In the genomic region with DNA sequence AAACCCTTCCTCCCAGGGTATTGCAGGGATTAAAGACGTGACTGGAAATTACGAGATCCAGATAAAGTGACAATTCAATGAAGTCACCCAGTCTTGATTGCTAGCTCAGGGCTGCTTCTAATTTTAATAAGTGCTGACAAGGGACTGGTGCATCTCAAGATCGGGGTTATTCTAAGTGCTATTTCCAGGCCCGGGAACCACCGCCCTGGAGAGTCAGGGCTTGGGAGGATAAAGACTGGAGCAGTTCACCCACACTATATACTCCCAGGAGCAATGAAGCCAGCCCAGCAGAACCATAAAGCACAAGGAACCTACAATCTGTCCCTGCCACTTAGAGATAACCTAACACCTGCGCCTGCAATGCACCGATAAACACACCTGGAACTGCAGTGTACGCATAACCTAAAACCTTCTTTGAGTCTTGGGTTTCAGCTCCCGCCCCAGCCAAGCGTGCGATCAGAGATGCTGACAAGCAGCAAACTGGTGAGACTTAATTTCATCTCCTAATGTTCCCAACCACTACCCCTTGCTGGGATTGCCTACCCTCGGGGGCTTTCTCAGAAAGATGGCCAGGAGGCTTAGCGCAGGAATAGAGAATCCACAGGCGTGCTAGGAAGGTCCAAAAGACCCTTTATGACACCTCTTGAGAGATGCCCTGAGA, we compare ENCODE assay signal across 13 mouse cellular contexts.
"Had no signal": no experiment of that assay in that cellular context is flagged by ENCODE, and none has a peak within 500 bp of the region (broad histone marks: within the 10 kb centered on the region; RNA-seq: fewer than 3 reads in every experiment).

No protein-coding gene starts in this region.

- DNase-seq: lung, adult 2 months; lung, postnatal 36 days; right cerebral cortex, postnatal 14 days; thymus, postnatal 4 days had no signal

- H3K9ac ChIP-seq: liver, embryonic 15.5 days; midbrain, embryonic 13.5 days; neural tube, embryonic 13.5 days; stomach, embryonic 15.5 days had no signal

- H3K27me3 ChIP-seq: liver, embryonic 15.5 days; midbrain, embryonic 13.5 days; neural tube, embryonic 13.5 days; stomach, embryonic 15.5 days had no signal

- H3K27ac ChIP-seq: kidney, postnatal 0 days; left cerebral cortex, adult 2 months; limb, embryonic 10.5 days; liver, embryonic 15.5 days; midbrain, embryonic 13.5 days; neural tube, embryonic 13.5 days; stomach, embryonic 15.5 days had no signal

- H3K4me1 ChIP-seq: liver, embryonic 15.5 days; midbrain, embryonic 13.5 days; neural tube, embryonic 13.5 days; stomach, embryonic 15.5 days had no signal

- ATAC-seq: lung, postnatal 0 days; midbrain, embryonic 13.5 days had no signal

- H3K4me3 ChIP-seq: left cerebral cortex, adult 2 months; limb, embryonic 10.5 days; liver, embryonic 15.5 days; midbrain, embryonic 13.5 days; neural tube, embryonic 13.5 days; stomach, embryonic 15.5 days had no signal

- H3K4me2 ChIP-seq: liver, embryonic 11.5 days; liver, embryonic 15.5 days; midbrain, embryonic 13.5 days; neural tube, embryonic 13.5 days; stomach, embryonic 15.5 days had no signal

- H3K9me3 ChIP-seq: limb, embryonic 10.5 days; liver, embryonic 15.5 days; midbrain, embryonic 13.5 days; neural tube, embryonic 13.5 days; stomach, embryonic 15.5 days had no signal

- H3K36me3 ChIP-seq: limb, embryonic 10.5 days; liver, embryonic 15.5 days; midbrain, embryonic 13.5 days; neural tube, embryonic 13.5 days; stomach, embryonic 15.5 days had no signal
